Mouse (Mus musculus) intestine, postnatal 0 days (tissue): ENCODE results near the gene Sdhaf4. TPM values are rescaled to one million over a fixed set of nuclear protein-coding genes. Genes with fewer than 3 reads are reported as not detected.

Experiments used
- ATAC-seq: fragments of 200-750 bp; cut with Nextera tagmentation; 2 replicates; pipeline ENCODE4 v1.8.0; 2017; ENCODE audit warnings: mild to moderate bottlenecking, moderate TSS enrichment, moderate library complexity
- H3K27ac ChIP-seq: fragments of 300-500 bp; sonication (generic); 2 replicates; pipeline ENCODE4 v1.5.1; 2014; ENCODE audit warnings: mild to moderate bottlenecking, low read depth, low read length, moderate library complexity
- H3K27me3 ChIP-seq: fragments of 300-500 bp; sonication (generic); replicated peaks from 2 replicates; pipeline ENCODE4 v1.6.1; 2014; ENCODE audit warnings: low read length, mixed read lengths; ENCODE audit not compliant: control insufficient read depth, insufficient read depth
- H3K36me3 ChIP-seq: fragments of 300-500 bp; sonication (generic); 2 replicates; pipeline ENCODE4 v1.6.1; 2014; ENCODE audit warnings: mild to moderate bottlenecking, moderate library complexity; ENCODE audit not compliant: control insufficient read depth, insufficient read depth
- H3K4me1 ChIP-seq: fragments of 300-500 bp; sonication (generic); replicated peaks from 2 replicates; pipeline ENCODE4 v1.6.1; 2014; ENCODE audit warnings: antibody characterized with exemption, low read length, mixed read lengths; ENCODE audit not compliant: control insufficient read depth, insufficient read depth
- H3K4me2 ChIP-seq: fragments of 300-500 bp; sonication (generic); replicated peaks from 2 replicates; pipeline ENCODE4 v1.6.1; 2014; ENCODE audit warnings: low read depth, mild to moderate bottlenecking, moderate library complexity
- H3K4me3 ChIP-seq: fragments of 300-500 bp; sonication (generic); 2 replicates; pipeline ENCODE4 v1.5.1; 2014; ENCODE audit warnings: low read depth, low read length
- H3K9ac ChIP-seq: fragments of 300-500 bp; sonication (generic); 2 replicates; pipeline ENCODE4 v1.6.1; 2014; ENCODE audit warnings: mild to moderate bottlenecking, low read depth, low read length
- H3K9me3 ChIP-seq: fragments of 300-500 bp; sonication (generic); 2 replicates; pipeline ENCODE4 v1.6.1; 2016; ENCODE audit warnings: mixed run types; ENCODE audit not compliant: control insufficient read depth
- CTCF ChIP-seq: sonication (generic); IDR thresholded peaks from 2 replicates; pipeline ENCODE4 v1.5.1; 2016; ENCODE audit warnings: low read depth, mild to moderate bottlenecking, control low read depth, antibody characterized with exemption, moderate library complexity
- WGBS: fragments of 180-500 bp; shearing (Covaris S2); extraction: QIAGEN DNeasy Blood & Tissue Kit; methylation state at CpG from one replicate; pipeline ENCODE4 v1.1.7; 2014; 5-methylcytosine and 5-hydroxymethylcytosine counted together
- polyA plus RNA-seq: library from polyadenylated mRNA; unstranded; fragments of >200 nt; fragmentation: Nextera tagmentation; extraction: Ambion mirVana; gene quantifications from 2 replicates; pipeline ENCODE4 v1.2.1, GENCODE M21; 2015

Gene Sdhaf4
- polyA plus RNA-seq, 1 experiment from 2014 or later: 72.6 TPM

- no peak for TF ChIP-seq CTCF
- Histone ChIP-seq H3K4me1 (no peaks in the 10 kb centered on the region), H3K27ac (no peak overlapping the region), H3K36me3 (no peaks in the 10 kb centered on the region), H3K9ac (no peak overlapping the region), H3K4me3 (peak overlapping the region; percentile 15), H3K27me3 (no peaks in the 10 kb centered on the region), H3K4me2 (peak overlapping the region; percentile 57), H3K9me3 (no peaks in the 10 kb centered on the region)
- no peak for ATAC-seq
- 19% methylated on average over 13 of the region's 13 CpGs for WGBS
Observed at GRCm38 (mm10) chr1:23958668-23959414, 46.6 kb downstream of the Sdhaf4 start.

- TF ChIP-seq CTCF: no peak
- Histone ChIP-seq H3K4me1 (no peaks in the 10 kb centered on the region), H3K27me3 (no peaks in the 10 kb centered on the region), H3K36me3 (no peaks in the 10 kb centered on the region), H3K4me2 (no peak overlapping the region), H3K9ac (no peak overlapping the region), H3K27ac (no peak overlapping the region), H3K4me3 (no peak overlapping the region), H3K9me3 (no peaks in the 10 kb centered on the region)
- no peak for ATAC-seq
- 80% methylated on average over 6 of the region's 6 CpGs for WGBS
Observed at GRCm38 (mm10) chr1:23958101-23958500, 47.4 kb downstream of the Sdhaf4 start.

- no peak overlapping the region for H3K27ac ChIP-seq
- 90% methylated on average over 4 of the region's 4 CpGs for WGBS
- H3K4me1 ChIP-seq: no peaks in the 10 kb centered on the region
- H3K4me3 ChIP-seq: no peak overlapping the region
- no peaks in the 10 kb centered on the region for H3K9me3 ChIP-seq
- no peak overlapping the region for H3K9ac ChIP-seq
- no peak for TF ChIP-seq CTCF
- no peak overlapping the region for H3K4me2 ChIP-seq
- ATAC-seq: no peak
- H3K36me3 ChIP-seq: no peaks in the 10 kb centered on the region
- no peaks in the 10 kb centered on the region for H3K27me3 ChIP-seq
Observed at GRCm38 (mm10) chr1:23955539-23955938, 49.9 kb downstream of the Sdhaf4 start.

GRCm38 (mm10) chr1:23953921-23954320 lies 51.5 kb downstream of the Sdhaf4 start:
- Histone ChIP-seq H3K9ac (no peak overlapping the region), H3K4me1 (no peaks in the 10 kb centered on the region), H3K36me3 (no peaks in the 10 kb centered on the region), H3K27ac (no peak overlapping the region), H3K27me3 (no peaks in the 10 kb centered on the region), H3K4me2 (0 out of 2 replicates have a peak overlapping the region, but pooled peaks have one; percentile 9), H3K9me3 (no peaks in the 10 kb centered on the region), H3K4me3 (no peak overlapping the region)
- no peak for ATAC-seq
- WGBS: 82% methylated on average over 13 of the region's 13 CpGs
- TF ChIP-seq CTCF: no peak

- no peaks in the 10 kb centered on the region; the same call in 1 of the 2 replicates for H3K4me1 ChIP-seq
- 79% methylated on average over 15 of the region's 15 CpGs for WGBS
- TF ChIP-seq CTCF: no peak
Observed at GRCm38 (mm10) chr1:23948778-23949699, 56.4 kb downstream of the Sdhaf4 start.

GRCm38 (mm10) chr1:23948290-23948689 lies 57.2 kb downstream of the Sdhaf4 start:
- H3K36me3 ChIP-seq: no peaks in the 10 kb centered on the region
- H3K4me1 ChIP-seq: no peaks in the 10 kb centered on the region; the same call in 1 of the 2 replicates
- H3K9me3 ChIP-seq: no peaks in the 10 kb centered on the region
- no peak for ATAC-seq
- H3K4me3 ChIP-seq: no peak overlapping the region
- H3K27me3 ChIP-seq: no peaks in the 10 kb centered on the region
- no peak overlapping the region for H3K27ac ChIP-seq
- no peak overlapping the region for H3K4me2 ChIP-seq
- 76% methylated on average over 7 of the region's 7 CpGs for WGBS
- TF ChIP-seq CTCF: no peak
- no peak overlapping the region for H3K9ac ChIP-seq

More at GRCm38 (mm10) chr1:23948778-23949699, 56.4 kb downstream of the Sdhaf4 start:
- Histone ChIP-seq H3K4me3 (no peak overlapping the region), H3K9ac (no peak overlapping the region), H3K27me3 (no peaks in the 10 kb centered on the region), H3K27ac (no peak overlapping the region), H3K9me3 (no peaks in the 10 kb centered on the region), H3K36me3 (no peaks in the 10 kb centered on the region), H3K4me2 (no peak overlapping the region)
- ATAC-seq: no peak

Other genes with a start within 250 kb of the Sdhaf4 start
- 0.25 and 0.26 TPM in 2 replicates for gene B3gat2, start 243.9 kb downstream of the Sdhaf4 start, polyA plus RNA-seq
- gene Smap1, start 83.3 kb downstream of the Sdhaf4 start, polyA plus RNA-seq: 54.7 and 62.6 TPM in 2 replicates
- 20.8 and 25.0 TPM in 2 replicates for gene Fam135a, start 94.7 kb upstream of the Sdhaf4 start, polyA plus RNA-seq
- 0.71 and 0.72 TPM in 2 replicates for gene Col9a1, start 172.0 kb upstream of the Sdhaf4 start, polyA plus RNA-seq